ENCODE assay signal across 8 mouse cellular contexts in genomic region chr3:122509534-122510239, GRCm38 (mm10).
A peak's percentile ranks its signal among the peaks of the same experiment; 100 is the strongest.
DNase-seq lines count a peak whose midpoint lies in the region; ATAC-seq lines count a peak whose summit lies in the region.

No protein-coding gene starts in this region.

- no peak overlapping the region for H3K4me3 ChIP-seq in heart, embryonic 13.5 days
- H3K4me3 ChIP-seq in limb, embryonic 10.5 days, result no peak overlapping the region
- H3K4me3 ChIP-seq in stomach, embryonic 16.5 days (replicated peaks; ENCODE audit: low read length), result no peak overlapping the region

- peak overlapping the region; percentile 58 for H3K27ac ChIP-seq in heart, embryonic 13.5 days (replicated peaks)
- peak overlapping the region; percentile 44 for H3K27ac ChIP-seq in limb, embryonic 10.5 days
- peak overlapping the region; percentile 76 for H3K27ac ChIP-seq in stomach, embryonic 16.5 days (ENCODE audit: low read length)

- no peak for ATAC-seq in heart, embryonic 13.5 days (ENCODE audit: extremely low read depth, insufficient number of reproducible peaks, low FRiP score, low TSS enrichment)
- peak; percentile 51; the same call in 1 of the 2 replicates for ATAC-seq in stomach, embryonic 16.5 days (ENCODE audit: insufficient read depth, low FRiP score)

- H3K4me1 ChIP-seq in heart, embryonic 13.5 days, result peaks cover 35% of the 10 kb centered on the region
- peaks cover 43% of the 10 kb centered on the region for H3K4me1 ChIP-seq in limb, embryonic 10.5 days
- peaks cover 24% of the 10 kb centered on the region for H3K4me1 ChIP-seq in stomach, embryonic 16.5 days (ENCODE audit: control insufficient read depth, insufficient read depth, low read length)

- H3K9ac ChIP-seq in heart, embryonic 13.5 days, result no peak overlapping the region
- H3K9ac ChIP-seq in stomach, embryonic 16.5 days (ENCODE audit: low read length), result no peak overlapping the region

- peak; percentile 30 for DNase-seq in ovary, postnatal 36 days (ENCODE audit: low spot score)
- no peak for DNase-seq in ovary, postnatal 10 days (ENCODE audit: low spot score)
- DNase-seq in limb, embryonic 10.5 days (ENCODE audit: low spot score), result no peak
- no peak for DNase-seq in cerebellum, postnatal 36 days
- no peak for DNase-seq in left cerebral cortex, adult 8-10 months (ENCODE audit: low spot score in 2 of 2)
- no peak for DNase-seq in left cerebral cortex, adult 18-20 months (ENCODE audit: low spot score in 2 of 2)

- WGBS in heart, embryonic 13.5 days, result 46% methylated on average over 11 of the region's 11 CpGs
- WGBS in limb, embryonic 10.5 days, result 57% methylated on average over 11 of the region's 11 CpGs
- WGBS in stomach, embryonic 16.5 days, result 52% methylated on average over 11 of the region's 11 CpGs

- no peaks in the 10 kb centered on the region for H3K27me3 ChIP-seq in heart, embryonic 13.5 days (replicated peaks)
- H3K27me3 ChIP-seq in limb, embryonic 10.5 days (ENCODE audit: low read depth, poor library complexity, severe bottlenecking), result no peaks in the 10 kb centered on the region
- no peaks in the 10 kb centered on the region for H3K27me3 ChIP-seq in stomach, embryonic 16.5 days (ENCODE audit: control insufficient read depth, insufficient read depth, low read length)

- no peak overlapping the region for H3K4me2 ChIP-seq in heart, embryonic 13.5 days
- no peak overlapping the region for H3K4me2 ChIP-seq in stomach, embryonic 16.5 days (ENCODE audit: low read depth, low read length)

- H3K36me3 ChIP-seq in heart, embryonic 13.5 days, result no peaks in the 10 kb centered on the region
- H3K36me3 ChIP-seq in limb, embryonic 10.5 days, result peaks cover 9% of the 10 kb centered on the region
- no peaks in the 10 kb centered on the region for H3K36me3 ChIP-seq in stomach, embryonic 16.5 days (ENCODE audit: control insufficient read depth, insufficient read depth, low read length)

- H3K9me3 ChIP-seq in heart, embryonic 13.5 days, result no peaks in the 10 kb centered on the region
- H3K9me3 ChIP-seq in limb, embryonic 10.5 days (replicated peaks), result no peaks in the 10 kb centered on the region
- H3K9me3 ChIP-seq in stomach, embryonic 16.5 days (replicated peaks; ENCODE audit: control insufficient read depth, low read length), result no peaks in the 10 kb centered on the region
